Mouse (Mus musculus): ENCODE data around the gene Usp29.

GRCm38 (mm10) chr7:6731930-6732329 is 1.6 kb downstream of the Usp29 start:
- no peak for TF ChIP-seq CTCF (IDR thresholded peaks at IDR 0.05; ENCODE audit: extremely low read depth, insufficient read depth, low read length)
- TF ChIP-seq POLR2A (IDR thresholded peaks at IDR 0.05; ENCODE audit: extremely low read depth, insufficient read depth, low read length) = no peak

Data from cortical plate, adult 2 months (tissue).